Mouse (Mus musculus) MEL (cell line): ENCODE measurements around the gene Srp72. TPM values are rescaled to one million over a fixed set of nuclear protein-coding genes. Genes with fewer than 3 reads are reported as not detected.

ENCODE experiments used
- DNase-seq: peaks from one replicate; pipeline ENCODE4 v3.0.0; 2011; ENCODE audit warnings: low read depth, low spot score
- H3K27ac ChIP-seq: 2 replicates; pipeline ENCODE4 v1.5.1; 2012; ENCODE audit warnings: low read depth, mild to moderate bottlenecking, control low read depth, low read length, moderate library complexity; ENCODE audit not compliant: control insufficient read depth
- H3K27me3 ChIP-seq, 2 experiments: fragments of 150-350 bp in 1 of 2; sonication (generic) in 1 of 2; 2 replicates each; pipeline ENCODE4 v1.6.1; 2012; ENCODE audit warnings: low read length in 2 of 2, mild to moderate bottlenecking in 2 of 2, improper control_type of control experiment in 1 of 2, moderate library complexity in 1 of 2; ENCODE audit not compliant: insufficient read depth in 2 of 2, control insufficient read depth in 1 of 2
- H3K36me3 ChIP-seq, 2 experiments: 2 replicates each; pipeline ENCODE4 v1.6.1; 2012 to 2014; ENCODE audit warnings: low read length in 2 of 2, improper control_type of control experiment in 1 of 2, inconsistent platforms in 1 of 2, mild to moderate bottlenecking in 1 of 2; ENCODE audit not compliant: insufficient read depth in 2 of 2, control insufficient read depth in 1 of 2
- H3K4me1 ChIP-seq, 2 experiments: fragments of 150-350 bp in 1 of 2; sonication (generic) in 1 of 2; 2 replicates each; pipeline ENCODE4 v1.6.1; 2012; ENCODE audit warnings: low read length in 2 of 2, improper control_type of control experiment in 1 of 2, mild to moderate bottlenecking in 1 of 2; ENCODE audit not compliant: insufficient read depth in 2 of 2, control insufficient read depth in 1 of 2
- H3K4me3 ChIP-seq, 2 experiments: fragments of 150-350 bp in 1 of 2; sonication (generic) in 1 of 2; 2 replicates each; pipeline ENCODE4 v1.5.1; 2012; ENCODE audit warnings: low read depth in 2 of 2, low read length in 2 of 2, mild to moderate bottlenecking in 2 of 2, moderate library complexity in 2 of 2, control low read depth in 1 of 2, improper control_type of control experiment in 1 of 2; ENCODE audit not compliant: control insufficient read depth in 1 of 2, insufficient read depth in 1 of 2
- H3K79me2 ChIP-seq: 2 replicates; pipeline ENCODE4 v1.6.1; 2012; ENCODE audit warnings: mild to moderate bottlenecking, low read length, moderate library complexity; ENCODE audit not compliant: control insufficient read depth, poor library complexity, insufficient read depth
- H3K9ac ChIP-seq: 2 replicates; pipeline ENCODE4 v1.6.1; 2012; ENCODE audit warnings: low read depth, mild to moderate bottlenecking, control low read depth, low read length, moderate library complexity; ENCODE audit not compliant: control insufficient read depth, poor library complexity, severe bottlenecking
- H3K9me3 ChIP-seq: fragments of 150-350 bp; sonication (generic); replicated peaks from 2 replicates; pipeline ENCODE4 v1.6.1; 2012; ENCODE audit warnings: mild to moderate bottlenecking, low read length, improper control_type of control experiment, moderate library complexity; ENCODE audit not compliant: insufficient read depth
- BHLHE40 ChIP-seq: IDR thresholded peaks from 2 replicates; pipeline ENCODE4 v1.6.1; 2012; ENCODE audit warnings: low read depth, mild to moderate bottlenecking, inconsistent platforms, low read length, improper control_type of control experiment, borderline replicate concordance
- CHD1 ChIP-seq: IDR thresholded peaks from 2 replicates; pipeline ENCODE4 v1.6.1; 2012; ENCODE audit warnings: low read depth, mild to moderate bottlenecking, inconsistent platforms, low read length, improper control_type of control experiment
- CTCF ChIP-seq, 3 experiments: IDR thresholded peaks in 2 of 3; conservative IDR thresholded peaks in 1 of 3; 2 replicates each; pipeline ENCODE4 v1.5.1; 2011 to 2012; ENCODE audit warnings: low read length in 3 of 3, low read depth in 2 of 3, mild to moderate bottlenecking in 2 of 3, improper control_type of control experiment in 1 of 3, inconsistent platforms in 1 of 3, mixed read lengths in 1 of 3, moderate library complexity in 1 of 3; ENCODE audit not compliant: control insufficient read depth in 1 of 3, insufficient read depth in 1 of 3, poor library complexity in 1 of 3, severe bottlenecking in 1 of 3
- E2F4 ChIP-seq: IDR thresholded peaks from 2 replicates; pipeline ENCODE4 v1.6.1; 2011; ENCODE audit warnings: low read depth, low read length, improper control_type of control experiment, borderline replicate concordance
- ELF1 ChIP-seq: IDR thresholded peaks from 2 replicates; pipeline ENCODE4 v1.6.1; 2014; ENCODE audit warnings: low read depth, mild to moderate bottlenecking, inconsistent platforms, low read length, improper control_type of control experiment, moderate library complexity
- EP300 ChIP-seq, 2 experiments: IDR thresholded peaks; 2 replicates each; pipeline ENCODE4 v1.6.1; 2011; ENCODE audit warnings: improper control_type of control experiment in 2 of 2, low read length in 2 of 2, low read depth in 1 of 2, mild to moderate bottlenecking in 1 of 2
- ETS1 ChIP-seq: IDR thresholded peaks from 2 replicates; pipeline ENCODE4 v1.6.1; 2012; ENCODE audit warnings: low read depth, mild to moderate bottlenecking, inconsistent platforms, low read length, improper control_type of control experiment, moderate library complexity
- GABPA ChIP-seq: IDR thresholded peaks from 2 replicates; pipeline ENCODE4 v1.6.1; 2012; ENCODE audit warnings: low read depth, mild to moderate bottlenecking, inconsistent platforms, low read length, improper control_type of control experiment, moderate library complexity
- GATA1 ChIP-seq: IDR thresholded peaks from 2 replicates; pipeline ENCODE4 v1.6.1; 2011; ENCODE audit warnings: low read depth, low read length, improper control_type of control experiment
- MAFK ChIP-seq: IDR thresholded peaks from 2 replicates; pipeline ENCODE4 v1.6.1; 2011; ENCODE audit warnings: low read depth, mild to moderate bottlenecking, low read length, improper control_type of control experiment, borderline replicate concordance
- MAX ChIP-seq: IDR thresholded peaks from 2 replicates; pipeline ENCODE4 v1.6.1; 2011; ENCODE audit warnings: low read length, improper control_type of control experiment
- MAZ ChIP-seq: IDR thresholded peaks from 2 replicates; pipeline ENCODE4 v1.6.1; 2012; ENCODE audit warnings: low read depth, mild to moderate bottlenecking, inconsistent platforms, low read length, improper control_type of control experiment
- MEF2A ChIP-seq: IDR thresholded peaks from 2 replicates; pipeline ENCODE4 v1.6.1; 2014; ENCODE audit warnings: low read depth, mild to moderate bottlenecking, inconsistent platforms, low read length, improper control_type of control experiment; ENCODE audit not compliant: poor library complexity, insufficient replicate concordance, severe bottlenecking; ENCODE audit errors: extremely low read depth
- MYB ChIP-seq: IDR thresholded peaks from 2 replicates; pipeline ENCODE4 v1.6.1; 2011; ENCODE audit warnings: mild to moderate bottlenecking, low read depth, low read length, improper control_type of control experiment
- MYC ChIP-seq: IDR thresholded peaks from 2 replicates; pipeline ENCODE4 v1.6.1; 2011; ENCODE audit warnings: low read depth, mild to moderate bottlenecking, low read length, improper control_type of control experiment, moderate library complexity
- NELFE ChIP-seq: IDR thresholded peaks from 2 replicates; pipeline ENCODE4 v1.6.1; 2011; ENCODE audit warnings: low read depth, low read length, improper control_type of control experiment
- POLR2A ChIP-seq, 2 experiments: IDR thresholded peaks; 2 replicates each; pipeline ENCODE4 v1.6.1; 2011 to 2012; ENCODE audit warnings: low read length in 2 of 2, mild to moderate bottlenecking in 2 of 2, control low read depth in 1 of 2, improper control_type of control experiment in 1 of 2, low read depth in 1 of 2, moderate library complexity in 1 of 2; ENCODE audit not compliant: control insufficient read depth in 1 of 2, insufficient read depth in 1 of 2, poor library complexity in 1 of 2
- POLR2AphosphoS2 ChIP-seq: IDR thresholded peaks from 2 replicates; pipeline ENCODE4 v1.6.1; 2011; ENCODE audit warnings: low read length, improper control_type of control experiment
- POLR2AphosphoS5 ChIP-seq: IDR thresholded peaks from 2 replicates; pipeline ENCODE4 v1.6.1; 2012; ENCODE audit warnings: low read depth, borderline replicate concordance, mild to moderate bottlenecking, inconsistent platforms, low read length, moderate library complexity, mixed read lengths
- RAD21 ChIP-seq: IDR thresholded peaks from 2 replicates; pipeline ENCODE4 v1.6.1; 2011; ENCODE audit warnings: mild to moderate bottlenecking, low read depth, low read length, improper control_type of control experiment
- RCOR1 ChIP-seq: IDR thresholded peaks from 2 replicates; pipeline ENCODE4 v1.6.1; 2012; ENCODE audit warnings: low read depth, mild to moderate bottlenecking, inconsistent platforms, low read length, improper control_type of control experiment
- SIN3A ChIP-seq: IDR thresholded peaks from 2 replicates; pipeline ENCODE4 v1.6.1; 2012; ENCODE audit warnings: low read length, improper control_type of control experiment, inconsistent platforms
- TBP ChIP-seq: IDR thresholded peaks from 2 replicates; pipeline ENCODE4 v1.8.0; 2011; ENCODE audit warnings: low read depth, low read length, improper control_type of control experiment
- UBTF ChIP-seq: IDR thresholded peaks from 2 replicates; pipeline ENCODE4 v1.6.1; 2012; ENCODE audit warnings: low read depth, mild to moderate bottlenecking, inconsistent platforms, low read length, improper control_type of control experiment, moderate library complexity, borderline replicate concordance; ENCODE audit not compliant: insufficient read depth
- USF1 ChIP-seq: IDR thresholded peaks from 2 replicates; pipeline ENCODE4 v1.6.1; 2014; ENCODE audit warnings: low read depth, mild to moderate bottlenecking, inconsistent platforms, low read length, improper control_type of control experiment, moderate library complexity
- ZC3H11A ChIP-seq: IDR thresholded peaks from 2 replicates; pipeline ENCODE4 v1.6.1; 2012; ENCODE audit warnings: low read depth, mild to moderate bottlenecking, inconsistent platforms, low read length, improper control_type of control experiment
- ZKSCAN1 ChIP-seq: IDR thresholded peaks from 2 replicates; pipeline ENCODE4 v1.6.1; 2012; ENCODE audit warnings: low read depth, mild to moderate bottlenecking, inconsistent platforms, low read length, improper control_type of control experiment, moderate library complexity
- ZMIZ1 ChIP-seq: IDR thresholded peaks from 2 replicates; pipeline ENCODE4 v1.6.1; 2012; ENCODE audit warnings: low read depth, mild to moderate bottlenecking, inconsistent platforms, low read length, improper control_type of control experiment, moderate library complexity
- ZNF384 ChIP-seq: IDR thresholded peaks from 2 replicates; pipeline ENCODE4 v1.6.1; 2012; ENCODE audit warnings: low read depth, mild to moderate bottlenecking, inconsistent platforms, low read length, improper control_type of control experiment
- polyA plus RNA-seq, 2 experiments: library from polyadenylated mRNA; stranded (reverse) in 1 of 2; unstranded in 1 of 2; fragments of >175 nt in 1 of 2; fragments of >200 nt in 1 of 2; gene quantifications; 2 replicates each; pipeline versions ENCODE4 v1.2.1 to v1.2.4; 2012; ENCODE audit warnings: low replicate concordance in 2 of 2, low read depth in 1 of 2; ENCODE audit not compliant: insufficient read length in 2 of 2, insufficient read depth in 1 of 2, missing spikeins in 1 of 2
- total RNA-seq: library from RNA; depleted of rRNA; stranded (reverse); fragments of 300-350 nt; gene quantifications from 2 replicates; pipeline ENCODE4 v1.2.3, GENCODE M21; 2012

The Srp72 gene
- total and polyA plus RNA-seq, 3 experiments, result 87.1 to 231 (median 140) TPM

DNA sequence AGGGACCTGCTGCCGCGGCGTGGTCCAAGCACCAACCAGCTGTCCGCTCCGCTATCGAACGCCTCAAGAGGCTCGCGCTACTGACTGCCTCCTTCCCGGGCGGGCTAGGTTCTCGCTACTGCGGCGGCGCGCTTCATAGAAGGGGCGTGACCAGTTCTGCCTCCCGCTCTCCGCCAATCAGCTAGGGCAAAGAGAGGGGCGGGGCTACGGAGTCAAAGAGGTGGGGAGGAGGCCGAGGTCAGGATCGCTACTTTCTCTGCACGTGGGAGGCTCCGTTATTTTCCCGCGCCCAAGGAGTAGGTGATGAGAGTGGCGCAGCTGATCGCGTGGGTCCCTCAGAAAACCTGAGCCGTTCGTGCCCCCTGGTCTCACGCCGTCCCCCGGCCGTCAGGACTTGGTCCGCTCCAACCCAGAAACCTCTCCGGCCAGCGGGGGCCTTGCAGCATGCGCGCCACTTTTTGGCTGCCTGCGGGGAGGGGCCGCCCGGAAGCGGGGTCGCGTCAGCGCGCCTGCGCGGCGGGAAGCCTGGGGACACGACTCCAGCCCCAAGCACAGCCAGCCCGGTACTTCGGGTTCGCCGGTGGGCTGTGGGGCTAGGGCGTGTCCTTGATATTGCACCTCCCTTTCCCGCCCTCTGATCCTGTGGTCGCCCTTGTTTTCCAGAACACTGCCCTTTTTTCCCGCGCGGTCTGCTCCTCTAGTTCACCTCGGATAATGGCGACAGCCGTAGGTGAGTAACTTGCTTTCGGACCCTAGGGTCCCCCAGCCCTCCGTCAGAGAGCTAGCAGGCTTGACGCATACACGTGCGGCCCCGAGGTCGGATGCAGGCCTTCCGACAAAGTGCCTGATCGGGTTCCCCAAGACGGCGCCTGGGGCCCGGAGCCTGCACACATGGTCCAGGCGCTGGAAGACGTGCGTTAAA is 23.1 kb upstream of the Srp72 start, which contains the start of the genes Paics and Ppat (continued):
- peak; percentile 81 for TF ChIP-seq USF1
- peak; percentile 55 for TF ChIP-seq ETS1
- no peak for TF ChIP-seq MYB
- TF ChIP-seq BHLHE40, result peak; percentile 44; the same call in 1 of the 2 replicates
- 0 out of 2 replicates have a peak, but pooled peaks have one; percentile 73 for TF ChIP-seq UBTF
- peak; percentile 95 for TF ChIP-seq POLR2AphosphoS2
- no peak for TF ChIP-seq ZC3H11A
- TF ChIP-seq E2F4, result peak; percentile 99
- TF ChIP-seq MAZ, result peak; percentile 99
- TF ChIP-seq, all 39 proteins: peak for 23

DNA sequence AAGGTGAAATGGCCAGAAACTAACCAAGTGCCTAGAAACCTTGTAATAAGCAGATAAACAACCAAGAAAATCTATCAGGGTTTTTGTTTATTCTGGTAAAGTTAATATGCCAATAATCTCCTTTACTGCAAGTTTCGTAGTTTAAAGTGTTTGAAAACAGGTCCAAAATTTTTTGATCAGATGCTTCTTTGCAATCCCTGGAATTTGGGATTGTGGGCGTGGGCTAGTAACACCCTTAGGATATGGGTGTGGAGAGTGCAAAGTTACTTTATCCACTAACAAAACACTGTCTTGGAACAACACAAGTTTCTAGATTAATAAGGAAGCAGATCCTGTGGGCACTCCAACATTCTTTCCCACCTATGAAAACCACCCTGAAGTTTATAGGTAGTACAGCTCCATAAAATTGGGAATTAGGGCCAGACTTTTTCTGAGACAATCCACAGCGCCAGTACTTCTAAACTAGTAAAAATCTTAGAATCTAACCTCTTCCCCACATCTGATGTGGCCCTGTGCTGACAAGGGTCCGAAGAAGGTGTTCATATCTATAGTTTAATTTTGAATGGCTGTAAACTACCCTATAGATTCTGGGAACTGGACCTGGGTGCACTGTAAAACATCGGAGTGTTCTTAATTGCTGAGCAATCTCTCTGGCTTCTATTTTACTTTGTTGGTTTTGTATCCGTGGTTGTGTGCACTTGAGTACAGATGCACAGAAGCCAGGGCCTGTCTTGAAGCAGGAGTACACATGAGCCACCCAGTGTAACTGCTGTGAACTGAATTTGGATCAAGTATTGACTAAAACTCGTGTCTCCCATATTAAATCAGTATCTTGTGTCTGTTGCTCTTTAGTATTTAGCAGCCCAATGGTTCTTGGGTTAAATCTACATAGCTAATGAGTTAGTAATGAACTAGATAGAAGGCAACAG is 22.1 kb upstream of the Srp72 start:
- DNase-seq, result peak; percentile 67
- peaks cover 14 to 31% of the 10 kb centered on the region in 2 experiments for H3K4me1 ChIP-seq
- peaks cover 65% of the 10 kb centered on the region for H3K79me2 ChIP-seq
- peak overlapping the region; percentile 54 to 76 for H3K4me3 ChIP-seq
- no peaks in the 10 kb centered on the region for H3K27me3 ChIP-seq
- H3K36me3 ChIP-seq, result peaks cover 13 to 54% of the 10 kb centered on the region in 2 experiments
- peak overlapping the region; percentile 81 for H3K9ac ChIP-seq
- H3K27ac ChIP-seq, result peak overlapping the region; percentile 71
- no peaks in the 10 kb centered on the region for H3K9me3 ChIP-seq
- no peak for TF ChIP-seq NELFE
- 0 out of 2 replicates have a peak, but pooled peaks have one; percentile 17 for TF ChIP-seq MAX
- no peak for TF ChIP-seq ZKSCAN1
- TF ChIP-seq ZMIZ1, result no peak
- TF ChIP-seq UBTF, result no peak
- TF ChIP-seq CHD1, result peak; percentile 41; the same call in 1 of the 2 replicates
- no peak for TF ChIP-seq SIN3A
- no peak for TF ChIP-seq USF1
- no peak for TF ChIP-seq ZNF384
- TF ChIP-seq POLR2A (IDR thresholded peaks at IDR 0.05; ENCODE audit: control insufficient read depth in 1 of 2, insufficient read depth in 1 of 2, low read depth in 1 of 2, low read length in 2 of 2, poor library complexity in 1 of 2), result no peak
- no peak for TF ChIP-seq MAZ
- no peak for TF ChIP-seq MEF2A
- no peak for TF ChIP-seq GABPA
- TF ChIP-seq RCOR1, result no peak
- TF ChIP-seq POLR2AphosphoS5, result no peak
- no peak for TF ChIP-seq TBP
- no peak for TF ChIP-seq ELF1
- TF ChIP-seq CTCF (IDR thresholded peaks at IDR 0.05 in 2 of 3, conservative IDR thresholded peaks at IDR 0.05 in 1 of 3; ENCODE audit: control insufficient read depth in 1 of 3, insufficient read depth in 1 of 3, low read depth in 2 of 3, low read length in 3 of 3, poor library complexity in 1 of 3, severe bottlenecking in 1 of 3), result no peak
- TF ChIP-seq EP300 (IDR thresholded peaks at IDR 0.05; ENCODE audit: low read depth in 1 of 2, low read length in 2 of 2), result 0 out of 4 replicates have a peak, but pooled peaks of 1 of the 2 experiments have one; percentile 20
- no peak; the same call in 1 of the 2 replicates for TF ChIP-seq RAD21
- TF ChIP-seq POLR2AphosphoS2, result no peak
- no peak for TF ChIP-seq GATA1
- 0 out of 2 replicates have a peak, but pooled peaks have one; percentile 31 for TF ChIP-seq MAFK
- no peak for TF ChIP-seq ZC3H11A
- no peak for TF ChIP-seq MYB
- no peak for TF ChIP-seq MYC
